In the genomic region with DNA sequence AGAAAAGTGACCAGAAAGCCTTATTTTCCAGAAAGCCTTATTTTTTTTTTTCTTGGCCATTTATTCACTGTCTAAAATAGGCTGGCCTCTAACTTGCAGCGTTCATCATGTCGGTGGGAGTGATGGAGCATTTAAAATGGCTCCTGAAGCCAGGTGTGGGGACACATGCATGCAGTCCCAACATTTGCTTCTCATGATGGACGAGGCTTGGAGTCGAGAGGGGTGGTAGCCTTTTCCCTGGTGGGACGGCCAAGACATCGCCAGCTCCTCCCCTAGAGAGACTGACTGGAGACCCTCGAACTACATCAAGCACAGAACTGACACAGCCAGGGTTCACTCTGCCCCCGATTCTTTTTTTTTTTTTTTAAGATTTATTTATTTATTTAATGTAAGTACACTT, we compare ENCODE assay signal across 8 mouse cellular contexts. TPM values are rescaled to one million over a fixed set of nuclear protein-coding genes. Genes with fewer than 3 reads are reported as not detected.
DNase-seq lines count a peak whose midpoint lies in the region; ATAC-seq and TF ChIP-seq lines count a peak whose summit lies in the region.

No protein-coding gene starts in this region.

- peak overlapping the region; percentile 63 for H3K4me2 ChIP-seq in liver, embryonic 12.5 days

- 0 out of 2 replicates have a peak, but pooled peaks have one; percentile 16 for ATAC-seq in liver, embryonic 12.5 days

- peak overlapping the region; percentile 50 for H3K4me3 ChIP-seq in forebrain, embryonic 10.5 days
- peak overlapping the region; percentile 43 for H3K4me3 ChIP-seq in liver, embryonic 12.5 days
- H3K4me3 ChIP-seq in kidney, adult 2 months (ENCODE audit: insufficient read depth, low read depth, low read length), result no peak overlapping the region

- peaks cover 37% of the 10 kb centered on the region for H3K4me1 ChIP-seq in forebrain, embryonic 10.5 days
- H3K4me1 ChIP-seq in liver, embryonic 12.5 days, result peaks cover 5% of the 10 kb centered on the region; the same call in 1 of the 2 replicates
- H3K4me1 ChIP-seq in kidney, adult 2 months (ENCODE audit: control insufficient read depth, insufficient read depth, low read length), result peaks cover 7% of the 10 kb centered on the region; the same call in 1 of the 2 replicates

- H3K9ac ChIP-seq in liver, embryonic 12.5 days, result peak overlapping the region; percentile 22; the same call in 1 of the 2 replicates

- peak; percentile 34 for DNase-seq in embryo, embryonic 10 days (ENCODE audit: low spot score)
- DNase-seq in embryo, embryonic 10.5 days (ENCODE audit: low spot score), result no peak
- peak; percentile 61 for DNase-seq in 416B (ENCODE audit: low read depth)
- DNase-seq in forebrain, embryonic 10.5 days (ENCODE audit: extremely low spot score, low spot score), result no peak
- no peak for DNase-seq in Muller cell, postnatal 12 days (ENCODE audit: inconsistent ontology term)
- DNase-seq in urinary bladder, postnatal 4 days (ENCODE audit: low spot score in 2 of 2), result no peak
- DNase-seq in kidney, adult 2 months, result no peak

- 20% methylated on average over 8 of the region's 8 CpGs for WGBS in forebrain, embryonic 10.5 days
- WGBS in liver, embryonic 12.5 days (ENCODE audit: insufficient replicate concordance), result 21% methylated on average over 8 of the region's 8 CpGs
- WGBS in kidney, adult 2 months, result 20% methylated on average over 8 of the region's 8 CpGs

- peaks cover 46% of the 10 kb centered on the region for H3K27me3 ChIP-seq in forebrain, embryonic 10.5 days (ENCODE audit: poor library complexity, severe bottlenecking)
- H3K27me3 ChIP-seq in liver, embryonic 12.5 days (replicated peaks), result peaks cover 39% of the 10 kb centered on the region
- no peaks in the 10 kb centered on the region for H3K27me3 ChIP-seq in kidney, adult 2 months (replicated peaks; ENCODE audit: control insufficient read depth, insufficient read depth, low read length)

- H3K9me3 ChIP-seq in forebrain, embryonic 10.5 days, result no peaks in the 10 kb centered on the region
- H3K9me3 ChIP-seq in liver, embryonic 12.5 days (replicated peaks), result no peaks in the 10 kb centered on the region

- peak overlapping the region; percentile 51; the same call in 1 of the 2 replicates for H3K27ac ChIP-seq in forebrain, embryonic 10.5 days
- H3K27ac ChIP-seq in liver, embryonic 12.5 days, result no peak overlapping the region
- H3K27ac ChIP-seq in kidney, adult 2 months (ENCODE audit: insufficient read depth, low read depth, low read length), result no peak overlapping the region

- no peak for TF ChIP-seq CTCF in kidney, adult 2 months (conservative IDR thresholded peaks at IDR 0.05; ENCODE audit: insufficient read depth, insufficient read length, low read depth, low read length)

- TF ChIP-seq POLR2A in kidney, adult 2 months (IDR thresholded peaks at IDR 0.05; ENCODE audit: low read depth, low read length), result no peak

- no peaks in the 10 kb centered on the region for H3K36me3 ChIP-seq in forebrain, embryonic 10.5 days (replicated peaks)
- no peaks in the 10 kb centered on the region for H3K36me3 ChIP-seq in liver, embryonic 12.5 days
- no peaks in the 10 kb centered on the region for H3K36me3 ChIP-seq in kidney, adult 2 months (ENCODE audit: control insufficient read depth, insufficient read depth, low read length)

RNA-seq across cellular contexts. Expression of gene Dnmt3a, which starts 13.6 kb away (rescaled TPM):
- 117 and 119 TPM in 2 replicates for polyA plus RNA-seq in forebrain, embryonic 10.5 days (2016; fragmentation: Nextera tagmentation; extraction: Ambion mirVana)
- 57.9 and 58.7 TPM in 2 replicates for polyA plus RNA-seq in liver, embryonic 12.5 days (2016; fragmentation: Nextera tagmentation; extraction: Ambion mirVana)
- 11.8 and 12.9 TPM in 2 replicates for polyA plus RNA-seq in kidney, adult 2 months (2012; rRNA removed)

Comparison
In these comparisons a context has a peak if more than half of its experiments do, and no peak if none do; other contexts are left out.
1. DNase-seq: peak in embryo, embryonic 10 days (single experiment) and 416B (single experiment); none in embryo, embryonic 10.5 days (single experiment), forebrain, embryonic 10.5 days (single experiment), Muller cell, postnatal 12 days (single experiment), urinary bladder, postnatal 4 days (0 of 2) and kidney, adult 2 months (single experiment).